Mouse (Mus musculus): ENCODE measurements around the gene Pla2g5. TPM values are rescaled to one million over a fixed set of nuclear protein-coding genes. Genes with fewer than 3 reads are reported as not detected.

Pla2g5 gene
- total and polyA plus RNA-seq, 2 experiments = not detected

DNA sequence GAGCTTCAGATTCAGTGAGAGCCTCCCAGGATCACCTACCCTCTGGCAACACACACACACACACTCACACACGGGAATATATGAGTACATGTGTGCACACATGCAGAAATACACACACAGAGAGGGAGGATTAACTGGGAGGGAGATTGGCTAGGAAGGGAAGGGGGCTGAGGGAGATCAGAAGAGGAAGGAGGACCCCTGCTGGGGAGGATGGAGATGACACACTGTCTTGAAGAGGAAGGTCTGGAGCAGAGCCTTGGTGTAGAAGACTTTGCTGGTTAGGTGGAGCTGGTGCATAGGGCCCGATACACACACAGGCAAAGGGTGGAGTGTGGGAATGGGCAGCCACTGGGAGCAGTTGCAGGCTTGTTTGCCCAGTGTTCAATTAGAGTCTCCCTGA is 70.0 kb downstream of the Pla2g5 start:
- Histone ChIP-seq H3K79me2 (ENCODE audit: control insufficient read depth, insufficient read depth, low read length) (no peaks in the 10 kb centered on the region), H3K27me3 (ENCODE audit: control insufficient read depth, insufficient read depth, low read length) (no peaks in the 10 kb centered on the region; the same call in 1 of the 2 replicates), H3K36me3 (ENCODE audit: control insufficient read depth, insufficient read depth, low read length) (no peaks in the 10 kb centered on the region), H3K4me1 (ENCODE audit: control insufficient read depth, insufficient read depth, low read length) (no peaks in the 10 kb centered on the region), H3K9ac (ENCODE audit: low read depth, low read length) (no peak overlapping the region), H3K4me3 (ENCODE audit: insufficient read depth, low read depth, low read length) (no peak overlapping the region), H3K27ac (replicated peaks; ENCODE audit: insufficient read depth, low read depth, low read length) (no peak overlapping the region)
- WGBS = 74% methylated on average over 2 of the region's 2 CpGs
- TF ChIP-seq CTCF (IDR thresholded peaks at IDR 0.05; ENCODE audit: low read depth, low read length) (peak; percentile 20; the same call in 1 of the 2 replicates), POLR2A (IDR thresholded peaks at IDR 0.05; ENCODE audit: extremely low read depth, insufficient read depth, low read length) (no peak)
- no peak for DNase-seq (ENCODE audit: extremely low read depth, low read depth, low spot score)

- Histone ChIP-seq H3K79me2 (ENCODE audit: control insufficient read depth, insufficient read depth, low read length) (no peaks in the 10 kb centered on the region), H3K9ac (ENCODE audit: low read depth, low read length) (no peak overlapping the region), H3K36me3 (ENCODE audit: control insufficient read depth, insufficient read depth, low read length) (no peaks in the 10 kb centered on the region), H3K27ac (replicated peaks; ENCODE audit: insufficient read depth, low read depth, low read length) (no peak overlapping the region), H3K4me3 (ENCODE audit: insufficient read depth, low read depth, low read length) (no peak overlapping the region), H3K27me3 (ENCODE audit: control insufficient read depth, insufficient read depth, low read length) (no peaks in the 10 kb centered on the region; the same call in 1 of the 2 replicates), H3K4me1 (ENCODE audit: control insufficient read depth, insufficient read depth, low read length) (no peaks in the 10 kb centered on the region)
- DNase-seq (ENCODE audit: extremely low read depth, low read depth, low spot score) = no peak
- TF ChIP-seq CTCF (IDR thresholded peaks at IDR 0.05; ENCODE audit: low read depth, low read length) = no peak
- TF ChIP-seq POLR2A (IDR thresholded peaks at IDR 0.05; ENCODE audit: extremely low read depth, insufficient read depth, low read length) = no peak
- WGBS = 29% methylated on average over 9 of the region's 9 CpGs
Observed at GRCm38 (mm10) chr4:138792599-138792998, 70.7 kb downstream of the Pla2g5 start.

DNA sequence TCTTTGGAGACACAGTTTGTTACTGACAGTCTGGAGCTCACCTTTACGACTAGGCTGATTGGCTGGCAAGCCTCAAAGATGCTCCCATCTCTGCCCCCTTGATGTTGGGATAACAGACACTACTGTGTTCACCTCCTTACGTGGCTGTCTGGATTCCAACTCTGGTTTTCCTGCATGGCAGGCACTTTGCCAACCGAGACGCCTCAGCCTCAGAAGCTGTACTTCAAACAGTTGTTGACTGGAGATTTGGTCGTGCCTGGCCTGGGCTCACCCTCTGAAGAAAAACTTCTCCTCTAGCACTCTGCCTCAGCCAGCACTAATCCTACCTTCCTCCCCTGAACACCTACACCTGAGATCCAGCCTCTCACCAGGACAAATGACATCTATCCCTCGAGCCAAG is 71.8 kb downstream of the Pla2g5 start:
- TF ChIP-seq POLR2A (IDR thresholded peaks at IDR 0.05; ENCODE audit: extremely low read depth, insufficient read depth, low read length) (no peak), CTCF (IDR thresholded peaks at IDR 0.05; ENCODE audit: low read depth, low read length) (no peak)
- Histone ChIP-seq H3K4me3 (ENCODE audit: insufficient read depth, low read depth, low read length) (no peak overlapping the region), H3K36me3 (ENCODE audit: control insufficient read depth, insufficient read depth, low read length) (no peaks in the 10 kb centered on the region), H3K27me3 (ENCODE audit: control insufficient read depth, insufficient read depth, low read length) (no peaks in the 10 kb centered on the region; the same call in 1 of the 2 replicates), H3K27ac (replicated peaks; ENCODE audit: insufficient read depth, low read depth, low read length) (no peak overlapping the region), H3K9ac (ENCODE audit: low read depth, low read length) (no peak overlapping the region), H3K4me1 (ENCODE audit: control insufficient read depth, insufficient read depth, low read length) (no peaks in the 10 kb centered on the region), H3K79me2 (ENCODE audit: control insufficient read depth, insufficient read depth, low read length) (no peaks in the 10 kb centered on the region)
- no peak for DNase-seq (ENCODE audit: extremely low read depth, low read depth, low spot score)
- 72% methylated on average over 6 of the region's 6 CpGs for WGBS

GRCm38 (mm10) chr4:138788381-138788780 is 74.9 kb downstream of the Pla2g5 start:
- TF ChIP-seq POLR2A (IDR thresholded peaks at IDR 0.05; ENCODE audit: extremely low read depth, insufficient read depth, low read length) (no peak), CTCF (IDR thresholded peaks at IDR 0.05; ENCODE audit: low read depth, low read length) (no peak)
- 86% methylated on average over 4 of the region's 4 CpGs for WGBS
- Histone ChIP-seq H3K79me2 (ENCODE audit: control insufficient read depth, insufficient read depth, low read length) (no peaks in the 10 kb centered on the region), H3K36me3 (ENCODE audit: control insufficient read depth, insufficient read depth, low read length) (no peaks in the 10 kb centered on the region), H3K4me3 (ENCODE audit: insufficient read depth, low read depth, low read length) (no peak overlapping the region), H3K27ac (replicated peaks; ENCODE audit: insufficient read depth, low read depth, low read length) (no peak overlapping the region), H3K27me3 (ENCODE audit: control insufficient read depth, insufficient read depth, low read length) (no peaks in the 10 kb centered on the region), H3K9ac (ENCODE audit: low read depth, low read length) (no peak overlapping the region), H3K4me1 (ENCODE audit: control insufficient read depth, insufficient read depth, low read length) (no peaks in the 10 kb centered on the region)
- no peak for DNase-seq (ENCODE audit: extremely low read depth, low read depth, low spot score)

GRCm38 (mm10) chr4:138786141-138786540 is 77.1 kb downstream of the Pla2g5 start:
- 54% methylated on average over 4 of the region's 4 CpGs for WGBS
- Histone ChIP-seq H3K4me3 (ENCODE audit: insufficient read depth, low read depth, low read length) (no peak overlapping the region), H3K36me3 (ENCODE audit: control insufficient read depth, insufficient read depth, low read length) (no peaks in the 10 kb centered on the region), H3K27me3 (ENCODE audit: control insufficient read depth, insufficient read depth, low read length) (no peaks in the 10 kb centered on the region), H3K79me2 (ENCODE audit: control insufficient read depth, insufficient read depth, low read length) (no peaks in the 10 kb centered on the region), H3K9ac (ENCODE audit: low read depth, low read length) (no peak overlapping the region), H3K4me1 (ENCODE audit: control insufficient read depth, insufficient read depth, low read length) (no peaks in the 10 kb centered on the region), H3K27ac (replicated peaks; ENCODE audit: insufficient read depth, low read depth, low read length) (no peak overlapping the region; the same call in 1 of the 2 replicates)
- no peak for DNase-seq (ENCODE audit: extremely low read depth, low read depth, low spot score)
- TF ChIP-seq CTCF (IDR thresholded peaks at IDR 0.05; ENCODE audit: low read depth, low read length) = no peak
- TF ChIP-seq POLR2A (IDR thresholded peaks at IDR 0.05; ENCODE audit: extremely low read depth, insufficient read depth, low read length) = no peak

- Histone ChIP-seq H3K4me3 (ENCODE audit: insufficient read depth, low read depth, low read length) (no peak overlapping the region), H3K4me1 (ENCODE audit: control insufficient read depth, insufficient read depth, low read length) (no peaks in the 10 kb centered on the region), H3K36me3 (ENCODE audit: control insufficient read depth, insufficient read depth, low read length) (no peaks in the 10 kb centered on the region), H3K27me3 (ENCODE audit: control insufficient read depth, insufficient read depth, low read length) (no peaks in the 10 kb centered on the region), H3K9ac (ENCODE audit: low read depth, low read length) (no peak overlapping the region), H3K27ac (replicated peaks; ENCODE audit: insufficient read depth, low read depth, low read length) (no peak overlapping the region; the same call in 1 of the 2 replicates), H3K79me2 (ENCODE audit: control insufficient read depth, insufficient read depth, low read length) (no peaks in the 10 kb centered on the region)
- DNase-seq (ENCODE audit: extremely low read depth, low read depth, low spot score) = no peak
- WGBS = 37% methylated on average over 4 of the region's 4 CpGs
- TF ChIP-seq POLR2A (IDR thresholded peaks at IDR 0.05; ENCODE audit: extremely low read depth, insufficient read depth, low read length) (no peak), CTCF (IDR thresholded peaks at IDR 0.05; ENCODE audit: low read depth, low read length) (0 out of 2 replicates have a peak, but pooled peaks have one; percentile 6)
Observed at GRCm38 (mm10) chr4:138785721-138786120, 77.6 kb downstream of the Pla2g5 start.

Measured in liver, adult 2 months (tissue).